ENCODE assay signal across 8 mouse cellular contexts in the genomic region with DNA sequence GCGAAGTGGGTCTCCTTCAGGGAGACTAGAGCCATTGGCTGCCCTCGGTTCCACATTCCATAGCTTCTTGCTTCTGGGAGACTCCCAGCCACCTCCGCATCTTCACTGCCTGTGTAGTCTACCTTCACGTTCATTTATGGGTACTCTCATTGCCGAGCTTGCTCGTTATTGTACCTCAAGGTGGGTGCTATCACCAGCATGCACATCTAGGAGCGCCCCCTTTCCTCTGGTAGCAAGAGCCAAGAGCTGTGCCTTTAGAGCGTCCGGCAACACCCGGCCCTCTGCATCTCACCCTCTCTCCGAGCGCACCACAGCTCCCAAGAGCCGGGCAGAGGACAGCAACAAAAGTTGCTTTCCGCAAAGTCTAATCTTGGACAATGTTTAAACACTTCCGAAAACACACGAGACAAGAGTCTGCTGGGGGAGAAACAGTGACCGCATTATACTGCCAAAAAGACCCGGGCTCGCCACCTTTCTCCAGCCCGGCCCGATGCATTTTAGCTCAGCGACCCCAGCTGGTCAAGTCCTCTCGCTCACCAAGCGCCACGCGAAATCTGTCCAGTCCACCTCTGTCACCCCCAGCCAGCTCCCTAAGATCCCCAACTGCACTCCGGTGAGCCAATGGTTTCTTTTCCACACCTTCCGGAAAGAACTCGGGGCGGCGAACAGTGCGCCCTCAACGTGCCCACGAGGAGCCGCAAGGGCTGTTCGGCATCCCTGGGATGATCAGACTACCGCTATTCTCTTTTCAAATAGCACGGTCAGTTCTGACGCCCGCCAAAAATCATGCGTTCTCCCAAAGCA. TPM values are rescaled to one million over a fixed set of nuclear protein-coding genes. Genes with fewer than 3 reads are reported as not detected.
DNase-seq lines count a peak whose midpoint lies in the region; ATAC-seq and TF ChIP-seq lines count a peak whose summit lies in the region.

No protein-coding gene starts in this region.

- peaks cover 30% of the 10 kb centered on the region for H3K4me1 ChIP-seq in megakaryocyte, embryonic 14.5 days
- H3K4me1 ChIP-seq in embryonic fibroblast, embryonic 13.5 days (ENCODE audit: control insufficient read depth, insufficient read depth, low read length), result no peaks in the 10 kb centered on the region; the same call in 1 of the 2 replicates
- H3K4me1 ChIP-seq in hindbrain, embryonic 12.5 days, result peaks cover 23% of the 10 kb centered on the region

- peak overlapping the region; percentile 71 for H3K4me2 ChIP-seq in hindbrain, embryonic 12.5 days (replicated peaks)

- peak overlapping the region; percentile 76 for H3K4me3 ChIP-seq in megakaryocyte, embryonic 14.5 days (replicated peaks)
- H3K4me3 ChIP-seq in embryonic fibroblast, embryonic 13.5 days (ENCODE audit: insufficient read depth, low read length), result peak overlapping the region; percentile 52
- peak overlapping the region; percentile 68 for H3K4me3 ChIP-seq in hindbrain, embryonic 12.5 days

- no peak overlapping the region for H3K27ac ChIP-seq in embryonic fibroblast, embryonic 13.5 days (ENCODE audit: insufficient read depth, low read length)
- peak overlapping the region; percentile 94 for H3K27ac ChIP-seq in hindbrain, embryonic 12.5 days

- peaks cover 61% of the 10 kb centered on the region for H3K27me3 ChIP-seq in megakaryocyte, embryonic 14.5 days (replicated peaks)
- H3K27me3 ChIP-seq in hindbrain, embryonic 12.5 days, result no peaks in the 10 kb centered on the region

- H3K9ac ChIP-seq in hindbrain, embryonic 12.5 days, result peak overlapping the region; percentile 72

- no peaks in the 10 kb centered on the region for H3K36me3 ChIP-seq in megakaryocyte, embryonic 14.5 days (replicated peaks; ENCODE audit: low read length)
- no peaks in the 10 kb centered on the region for H3K36me3 ChIP-seq in hindbrain, embryonic 12.5 days

- ATAC-seq in megakaryocyte, adult 5-6 weeks (ENCODE audit: poor library complexity, severe bottlenecking), result no peak
- peak; percentile 73 for ATAC-seq in hindbrain, embryonic 12.5 days (ENCODE audit: low FRiP score)

- TF ChIP-seq POLR2A in embryonic fibroblast, embryonic 13.5 days (IDR thresholded peaks at IDR 0.05; ENCODE audit: low read depth, low read length), result no peak

- intact Hi-C loops in left cerebral cortex, postnatal 10 days (cut with DNase I), result loop anchor here (10.0 kb wide), 2 partner anchors 386 to 1724 kb away; no protein-coding TSS in a partner anchor

- WGBS in hindbrain, embryonic 12.5 days, result under 1% methylated on average over 41 of the region's 41 CpGs

- no peaks in the 10 kb centered on the region for H3K9me3 ChIP-seq in megakaryocyte, embryonic 14.5 days
- no peaks in the 10 kb centered on the region for H3K9me3 ChIP-seq in hindbrain, embryonic 12.5 days (replicated peaks)

- DNase-seq in left cerebral cortex, postnatal 10 days (ENCODE audit: extremely low spot score in 1 of 2, low spot score in 2 of 2), result peak; percentile 53 to 56
- DNase-seq in lung, postnatal 4 days, result peak; percentile 28 to 51
- DNase-seq in right cerebral cortex, postnatal 25 days, result peak; percentile 68
- no peak for DNase-seq in spleen, postnatal 10 days (ENCODE audit: low spot score in 2 of 2)

- no peak for TF ChIP-seq CTCF in embryonic fibroblast, embryonic 13.5 days (IDR thresholded peaks at IDR 0.05; ENCODE audit: borderline replicate concordance, insufficient read depth, low read length)

RNA-seq across cellular contexts. Expression of a gene that starts 0.5 kb away (rescaled TPM):
- 0.15 TPM in 1 of 2 replicates, not detected in the other for polyA plus RNA-seq in megakaryocyte, embryonic 14.5 days (2012; ENCODE audit: insufficient read depth, low replicate concordance)
- total RNA-seq in megakaryocyte, adult 5-6 weeks (2015), result not detected in 2 replicates
- total RNA-seq in megakaryocyte, adult 5-6 weeks (2017), result 0.11 and 0.12 TPM in 2 replicates
- polyA plus RNA-seq in embryonic fibroblast, embryonic 13.5 days (2011; ENCODE audit: insufficient read length, low read depth, missing spikeins), result 0.90 and 3.0 TPM in 2 replicates
- polyA plus RNA-seq in hindbrain, embryonic 12.5 days (2016; fragmentation: Nextera tagmentation; extraction: Ambion mirVana), result 11.6 and 12.2 TPM in 2 replicates
- 10 to 100 TPM; 60.2 to 68.0 TPM for total RNA-seq in left cerebral cortex, postnatal 10 days (2021)

Comparison
In these comparisons a context has a peak if more than half of its experiments do, and no peak if none do; other contexts are left out.
1. DNase-seq: peak in left cerebral cortex, postnatal 10 days (2 of 2), lung, postnatal 4 days (2 of 2) and right cerebral cortex, postnatal 25 days (single experiment); none in spleen, postnatal 10 days (0 of 2).
2. Peak in every context shown above with its lines, with median percentiles within 50 percentile points of each other: H3K4me3 ChIP-seq.